Mouse (Mus musculus) embryonic fibroblast, embryonic 13.5 days (primary cell): ENCODE data around the gene Tagap.

Source experiments
- CTCF ChIP-seq: IDR thresholded peaks from 2 replicates; pipeline ENCODE4 v1.5.1; 2011; ENCODE audit warnings: mild to moderate bottlenecking, control low read depth, low read length, moderate library complexity, borderline replicate concordance; ENCODE audit not compliant: insufficient read depth
- POLR2A ChIP-seq: IDR thresholded peaks from 2 replicates; pipeline ENCODE4 v1.6.1; 2011; ENCODE audit warnings: low read depth, mild to moderate bottlenecking, control low read depth, low read length, moderate library complexity

DNA sequence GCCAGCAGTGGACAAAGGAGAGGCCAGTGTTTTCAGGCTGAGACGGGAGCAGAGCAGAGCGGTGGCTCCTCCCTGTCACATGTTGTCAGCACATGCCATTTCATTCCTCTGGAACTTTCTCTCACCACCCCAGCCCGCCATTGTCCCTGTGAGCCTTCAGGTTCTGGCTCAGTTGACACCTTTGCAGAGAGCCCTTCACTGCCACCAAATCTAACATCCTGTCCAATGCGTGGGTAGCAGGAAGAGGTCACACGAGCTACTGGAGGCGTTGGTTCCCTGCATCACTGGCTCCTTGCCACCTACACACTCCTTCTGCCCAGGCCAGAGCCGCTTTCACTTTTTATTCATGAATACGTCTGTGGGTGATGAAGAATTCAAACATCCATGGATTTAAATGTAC lies 33.1 kb upstream of the Tagap start:
- TF ChIP-seq CTCF = no peak
- no peak for TF ChIP-seq POLR2A
